Mouse (Mus musculus): ENCODE results near the gene Cadm1.

Gene Cadm1

GRCm38 (mm10) chr9:47552960-47553575 is 23.1 kb downstream of the Cadm1 start:
- DNase-seq (ENCODE audit: low spot score), result no peak

GRCm38 (mm10) chr9:47560726-47561125 is 30.8 kb downstream of the Cadm1 start:
- DNase-seq (ENCODE audit: low spot score), result no peak

- no peak for DNase-seq (ENCODE audit: low spot score)
Measured at GRCm38 (mm10) chr9:47561596-47561995, 31.6 kb downstream of the Cadm1 start.

- no peak for DNase-seq (ENCODE audit: low spot score)
Measured at GRCm38 (mm10) chr9:47565088-47565487, 35.1 kb downstream of the Cadm1 start.

- DNase-seq (ENCODE audit: low spot score), result no peak
Measured at GRCm38 (mm10) chr9:47567873-47568272, 37.9 kb downstream of the Cadm1 start.

GRCm38 (mm10) chr9:47570184-47570583 is 40.2 kb downstream of the Cadm1 start:
- no peak for DNase-seq (ENCODE audit: low spot score)

- no peak for DNase-seq (ENCODE audit: low spot score)
Measured at GRCm38 (mm10) chr9:47571461-47571860, 41.5 kb downstream of the Cadm1 start.

- DNase-seq (ENCODE audit: low spot score), result no peak
Measured at GRCm38 (mm10) chr9:47572132-47572531, 42.2 kb downstream of the Cadm1 start.

GRCm38 (mm10) chr9:47573456-47573855 is 43.5 kb downstream of the Cadm1 start:
- no peak for DNase-seq (ENCODE audit: low spot score)

- no peak for DNase-seq (ENCODE audit: low spot score)
Measured at GRCm38 (mm10) chr9:47574710-47575414, 44.9 kb downstream of the Cadm1 start.

GRCm38 (mm10) chr9:47575764-47576163 is 45.8 kb downstream of the Cadm1 start:
- DNase-seq (ENCODE audit: low spot score), result no peak

GRCm38 (mm10) chr9:47579464-47579863 is 49.5 kb downstream of the Cadm1 start:
- DNase-seq (ENCODE audit: low spot score), result no peak

- no peak for DNase-seq (ENCODE audit: low spot score)
Measured at GRCm38 (mm10) chr9:47581576-47582365, 51.8 kb downstream of the Cadm1 start.

GRCm38 (mm10) chr9:47583241-47583640 is 53.3 kb downstream of the Cadm1 start:
- DNase-seq (ENCODE audit: low spot score), result no peak

GRCm38 (mm10) chr9:47586176-47586575 is 56.2 kb downstream of the Cadm1 start:
- DNase-seq (ENCODE audit: low spot score), result no peak

GRCm38 (mm10) chr9:47586839-47587238 is 56.9 kb downstream of the Cadm1 start:
- no peak for DNase-seq (ENCODE audit: low spot score)

- DNase-seq (ENCODE audit: low spot score), result peak; percentile 50
Measured at GRCm38 (mm10) chr9:47587577-47588194, 57.7 kb downstream of the Cadm1 start.

- peak; percentile 66 for DNase-seq (ENCODE audit: low spot score)
Measured at GRCm38 (mm10) chr9:47589832-47590231, 59.9 kb downstream of the Cadm1 start.

GRCm38 (mm10) chr9:47601541-47601940 is 71.6 kb downstream of the Cadm1 start:
- no peak for DNase-seq (ENCODE audit: low spot score)

- no peak for DNase-seq (ENCODE audit: low spot score)
Measured at GRCm38 (mm10) chr9:47603971-47604370, 74.0 kb downstream of the Cadm1 start.

- no peak for DNase-seq (ENCODE audit: low spot score)
Measured at GRCm38 (mm10) chr9:47605628-47606027, 75.7 kb downstream of the Cadm1 start.

- DNase-seq (ENCODE audit: low spot score), result no peak
Measured at GRCm38 (mm10) chr9:47608441-47608840, 78.5 kb downstream of the Cadm1 start.

- DNase-seq (ENCODE audit: low spot score), result no peak
Measured at GRCm38 (mm10) chr9:47608921-47609320, 78.9 kb downstream of the Cadm1 start.

All from testis, postnatal 10 days (tissue).